Mouse (Mus musculus): ENCODE measurements around the gene Bcl2l11. TPM values are rescaled to one million over a fixed set of nuclear protein-coding genes. Genes with fewer than 3 reads are reported as not detected.
"Not testable (repeated sequence)": the region's sequence is repeated elsewhere in the genome, so short reads cannot be mapped to it uniquely, and the experiment has no call there.

Bcl2l11 gene
- total RNA-seq, 2 experiments from 2014 or later: 6.7 to 17.2 TPM

- no peak for ATAC-seq (replicated peaks; ENCODE audit: low FRiP score, poor library complexity, severe bottlenecking)
Measured at GRCm38 (mm10) chr2:128167930-128168329, 42.1 kb downstream of the Bcl2l11 start.

GRCm38 (mm10) chr2:128169486-128169885 is 43.6 kb downstream of the Bcl2l11 start:
- no peak for ATAC-seq (replicated peaks; ENCODE audit: low FRiP score, poor library complexity, severe bottlenecking)

- ATAC-seq (replicated peaks; ENCODE audit: low FRiP score, poor library complexity, severe bottlenecking): no peak
Measured at GRCm38 (mm10) chr2:128169972-128170371, 44.1 kb downstream of the Bcl2l11 start.

GRCm38 (mm10) chr2:128170614-128171013 is 44.8 kb downstream of the Bcl2l11 start:
- ATAC-seq (replicated peaks; ENCODE audit: low FRiP score, poor library complexity, severe bottlenecking): no peak

GRCm38 (mm10) chr2:128172266-128172665 is 46.4 kb downstream of the Bcl2l11 start:
- no peak for ATAC-seq (replicated peaks; ENCODE audit: low FRiP score, poor library complexity, severe bottlenecking)

- no peak for ATAC-seq (replicated peaks; ENCODE audit: low FRiP score, poor library complexity, severe bottlenecking)
Measured at GRCm38 (mm10) chr2:128174176-128174575, 48.3 kb downstream of the Bcl2l11 start.

- ATAC-seq (replicated peaks; ENCODE audit: low FRiP score, poor library complexity, severe bottlenecking): no peak
Measured at GRCm38 (mm10) chr2:128174604-128175342, 48.9 kb downstream of the Bcl2l11 start.

GRCm38 (mm10) chr2:128175625-128176024 is 49.8 kb downstream of the Bcl2l11 start:
- no peak for ATAC-seq (replicated peaks; ENCODE audit: low FRiP score, poor library complexity, severe bottlenecking)

- ATAC-seq (replicated peaks; ENCODE audit: low FRiP score, poor library complexity, severe bottlenecking): no peak
Measured at GRCm38 (mm10) chr2:128176391-128177044, 50.7 kb downstream of the Bcl2l11 start.

- no peak for ATAC-seq (replicated peaks; ENCODE audit: low FRiP score, poor library complexity, severe bottlenecking)
Measured at GRCm38 (mm10) chr2:128177241-128177661, 51.4 kb downstream of the Bcl2l11 start.

GRCm38 (mm10) chr2:128179126-128179807 is 53.4 kb downstream of the Bcl2l11 start:
- ATAC-seq (replicated peaks; ENCODE audit: low FRiP score, poor library complexity, severe bottlenecking): no peak

- peak; percentile 91 for ATAC-seq (replicated peaks; ENCODE audit: low FRiP score, poor library complexity, severe bottlenecking)
Measured at GRCm38 (mm10) chr2:128179808-128180379, 54.1 kb downstream of the Bcl2l11 start.

- not testable (repeated sequence) for ATAC-seq (replicated peaks; ENCODE audit: low FRiP score, poor library complexity, severe bottlenecking)
Measured at GRCm38 (mm10) chr2:128182181-128182580, 56.3 kb downstream of the Bcl2l11 start.

- no peak for ATAC-seq (replicated peaks; ENCODE audit: low FRiP score, poor library complexity, severe bottlenecking)
Measured at GRCm38 (mm10) chr2:128182751-128183150, 56.9 kb downstream of the Bcl2l11 start.

GRCm38 (mm10) chr2:128183762-128184161 is 57.9 kb downstream of the Bcl2l11 start:
- no peak for ATAC-seq (replicated peaks; ENCODE audit: low FRiP score, poor library complexity, severe bottlenecking)

- ATAC-seq (replicated peaks; ENCODE audit: low FRiP score, poor library complexity, severe bottlenecking): no peak
Measured at GRCm38 (mm10) chr2:128185942-128186341, 60.1 kb downstream of the Bcl2l11 start.

- no peak for ATAC-seq (replicated peaks; ENCODE audit: low FRiP score, poor library complexity, severe bottlenecking)
Measured at GRCm38 (mm10) chr2:128187277-128187676, 61.4 kb downstream of the Bcl2l11 start.

GRCm38 (mm10) chr2:128188461-128188860 is 62.6 kb downstream of the Bcl2l11 start:
- ATAC-seq (replicated peaks; ENCODE audit: low FRiP score, poor library complexity, severe bottlenecking): no peak

GRCm38 (mm10) chr2:128189691-128190090 is 63.9 kb downstream of the Bcl2l11 start:
- ATAC-seq (replicated peaks; ENCODE audit: low FRiP score, poor library complexity, severe bottlenecking): no peak

GRCm38 (mm10) chr2:128190196-128190595 is 64.4 kb downstream of the Bcl2l11 start:
- no peak for ATAC-seq (replicated peaks; ENCODE audit: low FRiP score, poor library complexity, severe bottlenecking)

Data from erythroid progenitor cell, adult 5-6 weeks (primary cell).